Mouse (Mus musculus): ENCODE measurements around the gene Cd59a.
A peak's percentile ranks its signal among the peaks of the same experiment; 100 is the strongest.
"Not testable (repeated sequence)": the region's sequence is repeated elsewhere in the genome, so short reads cannot be mapped to it uniquely, and the experiment has no call there.

The Cd59a gene

DNA sequence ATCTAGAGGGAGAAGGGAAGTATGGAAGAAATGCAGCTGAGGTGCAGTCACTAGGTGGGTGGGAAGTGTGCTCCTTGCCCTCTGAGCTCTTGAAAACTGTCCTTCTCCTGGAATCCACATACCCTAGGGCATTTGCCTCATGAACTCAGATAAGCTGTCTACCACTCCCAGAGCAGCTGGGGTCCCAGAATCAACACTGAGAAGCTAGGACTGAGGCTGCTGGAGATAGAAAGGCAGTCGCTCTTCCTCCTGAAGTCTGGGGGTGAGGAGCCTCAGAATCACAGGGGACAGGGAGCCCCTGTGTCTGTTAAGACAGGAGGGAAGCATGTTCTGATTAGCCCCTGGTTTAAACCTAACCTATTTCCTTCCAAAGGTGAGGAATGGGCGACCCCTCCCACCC, 13.9 kb downstream of the Cd59a start:
- DNase-seq: no peak

DNA sequence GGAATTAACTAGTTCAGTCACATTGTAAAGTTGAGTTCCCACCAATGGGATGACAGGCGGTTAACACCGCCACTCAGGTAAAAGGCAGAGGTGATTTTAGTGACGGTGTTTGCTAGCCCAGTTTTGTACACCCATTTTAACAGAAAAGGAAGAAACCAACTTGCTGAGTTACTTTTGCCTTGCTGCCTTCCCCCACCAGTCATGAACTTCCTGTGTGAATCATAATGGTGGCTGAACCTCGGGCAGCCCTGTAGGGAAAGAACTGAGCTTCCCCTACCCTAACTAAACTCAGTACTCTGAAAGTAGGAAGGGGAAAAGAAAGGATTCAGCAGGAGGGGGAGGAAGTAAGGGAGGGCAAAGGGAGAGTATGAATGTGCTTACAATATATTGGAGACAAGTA, 14.4 kb downstream of the Cd59a start:
- DNase-seq: no peak

DNA sequence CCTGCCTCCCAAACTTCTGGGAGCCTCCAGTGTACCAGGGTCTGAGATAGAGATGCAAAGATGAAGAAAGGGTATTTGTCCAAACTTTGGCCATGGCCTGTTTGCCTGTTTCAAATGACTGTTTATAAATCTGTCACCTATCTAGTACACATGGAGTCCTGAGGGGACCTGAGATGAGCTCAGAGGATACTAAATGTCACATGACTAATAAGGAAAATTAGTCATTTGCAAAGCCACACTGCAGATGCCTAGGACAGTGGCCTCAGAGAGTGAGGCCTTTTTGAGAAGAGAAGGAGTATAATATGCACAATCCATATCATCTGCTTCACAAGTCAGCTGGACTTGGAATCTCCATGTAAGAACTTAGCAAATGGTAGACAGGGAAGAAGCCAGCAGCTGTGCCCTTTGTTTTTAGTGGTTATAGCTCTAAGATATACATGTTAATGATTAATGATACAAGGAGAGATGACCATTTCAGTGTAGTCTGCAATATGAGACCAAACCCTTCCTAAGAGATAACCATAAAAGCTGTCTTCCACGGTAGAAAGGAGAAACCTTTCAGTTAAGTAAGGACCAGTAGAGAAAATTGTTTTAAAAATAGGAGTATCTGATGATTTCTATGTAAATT, 15.7 kb downstream of the Cd59a start:
- DNase-seq: not testable (repeated sequence)

DNA sequence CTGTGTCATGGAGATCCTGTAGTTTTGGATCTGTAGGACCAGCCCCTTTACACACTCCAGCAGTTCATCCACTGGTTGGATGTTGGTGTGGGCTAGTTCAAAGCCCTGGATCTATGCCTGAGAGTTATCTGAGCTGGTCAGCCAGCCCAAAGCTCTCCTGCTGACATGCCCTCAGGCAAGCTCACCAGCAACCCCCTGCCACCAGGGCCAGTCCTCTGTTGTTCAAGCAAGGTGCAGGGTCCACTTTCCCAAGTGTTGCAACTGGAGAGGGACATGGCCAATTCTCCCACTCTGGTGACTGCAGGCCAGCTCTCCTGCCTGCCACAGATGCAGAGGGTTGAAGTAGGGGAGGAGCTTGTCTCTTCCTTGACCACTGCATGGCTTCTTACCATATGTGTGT, 18.0 kb downstream of the Cd59a start:
- DNase-seq: not testable (repeated sequence)

DNA sequence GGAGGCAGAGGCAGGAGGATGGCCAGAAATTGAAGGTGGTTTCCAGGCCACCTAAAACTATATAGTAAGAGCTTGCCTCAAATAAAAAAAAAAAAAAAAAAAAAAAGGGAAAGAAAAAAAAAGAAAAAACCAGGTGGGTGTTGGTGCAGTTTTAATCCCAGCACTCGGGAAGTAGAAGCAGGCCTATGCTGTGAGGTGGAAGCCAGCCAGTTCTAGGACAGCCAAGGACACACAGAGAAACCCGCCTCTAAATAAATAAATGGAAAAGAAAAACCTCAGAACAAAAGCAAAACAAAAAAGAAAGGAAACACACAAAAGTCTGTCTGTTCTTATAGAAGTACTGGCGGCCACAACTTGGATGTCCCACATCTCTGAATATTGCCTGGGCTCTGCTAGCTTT, 19.3 kb downstream of the Cd59a start:
- DNase-seq: no peak

DNA sequence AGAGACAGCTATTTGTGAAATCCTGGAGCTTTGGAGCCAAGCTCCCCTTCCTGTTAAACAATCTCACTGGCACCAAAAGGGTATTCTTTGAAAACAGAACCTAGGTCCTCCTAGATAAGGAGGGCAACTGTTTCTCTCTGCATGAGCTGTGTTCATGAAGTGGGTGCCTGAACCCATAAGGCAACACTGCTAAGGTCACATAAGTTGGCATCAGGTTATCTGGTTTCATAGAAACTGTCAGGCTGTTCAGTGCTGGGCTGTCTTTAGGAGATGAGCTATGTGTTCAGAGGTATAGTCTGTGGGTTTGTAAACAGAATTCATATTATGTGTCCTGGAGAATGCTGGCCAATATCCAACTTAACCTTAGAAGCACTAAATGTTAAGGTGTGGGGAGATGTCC, 21.6 kb downstream of the Cd59a start:
- DNase-seq: not testable (repeated sequence)

DNA sequence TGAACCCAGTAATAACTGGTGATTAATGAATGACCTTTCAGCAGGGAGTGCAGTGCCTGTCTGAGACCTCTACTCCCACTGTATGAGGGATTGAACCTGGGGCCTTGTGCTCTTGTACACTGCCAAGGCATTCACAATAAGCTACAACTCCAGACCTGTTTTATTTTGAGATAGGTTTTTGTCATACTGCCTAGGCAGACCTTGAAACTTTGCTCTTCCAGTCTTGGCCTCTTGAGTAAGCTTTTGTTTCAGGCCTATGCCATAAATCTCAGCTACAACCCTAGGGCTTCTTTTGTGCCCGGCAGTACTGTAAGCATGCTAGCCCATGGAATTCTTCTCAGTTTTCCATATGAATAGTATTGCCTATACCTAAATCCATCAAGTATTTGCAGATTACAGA, 23.5 kb downstream of the Cd59a start:
- no peak for DNase-seq

DNA sequence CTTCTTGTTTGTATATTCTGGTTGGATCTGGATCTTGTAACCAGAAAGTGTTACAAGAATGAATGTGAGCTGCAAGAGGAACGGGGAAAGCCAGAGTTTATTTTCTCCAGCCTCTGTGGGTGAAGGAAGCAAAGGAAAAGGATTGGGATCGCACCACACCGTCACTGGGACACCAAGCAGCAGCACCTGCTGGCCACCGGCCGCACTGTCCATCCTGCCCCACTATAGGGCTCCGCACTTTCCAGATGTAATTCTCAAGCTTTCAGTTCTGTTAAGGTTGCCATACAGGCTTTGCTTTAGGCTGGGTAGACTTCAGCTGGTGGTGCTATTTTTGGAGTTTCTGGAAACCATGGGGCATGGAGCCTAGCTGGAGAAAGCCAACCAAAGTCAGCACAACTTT, 24.7 kb downstream of the Cd59a start:
- no peak for DNase-seq

DNA sequence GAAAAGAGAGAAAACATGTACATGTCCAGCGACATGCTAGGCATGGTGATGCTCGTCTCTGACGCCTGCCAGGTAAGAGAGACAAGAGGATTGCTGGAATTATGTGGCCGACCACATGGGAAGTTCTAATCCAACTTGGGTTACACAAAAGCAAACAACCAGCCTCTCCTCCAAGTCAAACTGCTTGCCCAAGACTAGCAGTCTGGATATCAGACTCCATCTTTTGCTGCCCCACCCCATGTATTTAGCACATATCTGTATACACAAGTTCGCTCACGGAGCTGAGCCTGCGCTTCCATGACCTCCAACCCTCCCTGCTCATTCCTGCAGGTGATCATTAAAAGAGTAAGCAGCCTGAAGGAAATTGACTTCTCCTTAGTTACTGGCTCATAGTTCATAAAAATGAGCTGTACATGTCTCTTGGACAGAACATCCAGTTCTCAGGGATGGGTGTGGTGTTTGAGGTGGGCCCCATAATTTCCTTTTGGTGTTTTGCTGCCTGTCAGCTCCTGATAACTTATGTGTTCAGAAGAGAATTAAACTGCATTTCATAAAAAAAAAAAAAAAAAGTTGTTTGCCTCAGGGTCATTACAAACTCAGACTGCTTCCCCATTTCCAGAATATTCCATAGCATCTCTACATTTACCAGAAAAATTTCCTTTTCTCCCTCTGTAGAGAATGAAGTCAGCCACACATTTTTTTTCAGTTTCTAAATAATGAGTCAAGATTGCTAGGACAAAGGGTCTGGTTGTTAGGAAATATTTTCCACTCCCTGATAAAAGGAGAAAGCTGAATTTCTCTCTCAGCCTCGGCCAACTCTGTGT, 26.3 kb downstream of the Cd59a start:
- no peak for DNase-seq

DNA sequence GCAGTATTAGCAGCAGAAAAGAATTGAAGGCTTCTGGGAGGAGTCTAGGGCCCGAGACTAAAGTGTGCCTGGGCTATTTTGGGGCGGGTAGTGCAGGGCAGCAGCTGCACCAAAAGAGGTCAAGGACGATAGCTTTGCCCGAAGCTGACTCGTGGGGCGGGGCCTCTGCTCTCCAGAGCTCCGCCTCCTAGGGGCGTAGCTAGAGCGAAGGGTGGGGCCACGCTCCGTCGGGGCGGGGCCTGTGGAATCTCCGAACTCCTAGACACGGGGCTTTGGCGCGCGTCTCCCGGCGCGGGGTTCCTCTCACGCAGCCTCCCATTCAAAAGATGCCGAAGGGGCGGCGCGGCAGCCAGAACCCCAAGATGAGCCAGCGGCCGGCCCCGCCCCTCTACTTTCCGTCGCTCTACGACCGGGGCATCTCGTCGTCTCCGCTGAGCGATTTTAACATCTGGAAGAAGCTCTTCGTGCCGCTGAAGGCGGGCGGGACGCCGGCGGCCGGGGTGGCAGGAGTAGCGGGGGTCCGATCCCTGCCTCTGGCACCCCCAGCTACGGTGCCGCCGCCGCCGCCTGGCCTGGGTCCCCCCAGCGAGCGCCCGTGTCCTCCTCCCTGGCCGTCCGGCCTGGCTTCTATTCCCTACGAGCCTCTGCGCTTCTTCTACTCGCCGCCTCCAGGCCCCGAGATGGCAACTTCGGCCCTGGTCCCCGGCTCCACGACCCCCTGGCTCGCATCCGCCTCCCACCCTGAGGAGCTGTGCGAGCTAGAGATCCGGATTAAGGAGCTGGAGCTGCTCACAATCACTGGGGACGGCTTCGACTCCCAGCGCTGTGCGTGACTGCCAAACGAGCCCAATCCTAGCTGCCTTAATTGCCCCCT, 27.1 kb downstream of the Cd59a start, which contains the start of gene A930018P22Rik:
A930018P22Rik (plus strand) TSS at position 265 of the 874 bp plus-strand sequence.
- DNase-seq: peak; percentile 90

DNA sequence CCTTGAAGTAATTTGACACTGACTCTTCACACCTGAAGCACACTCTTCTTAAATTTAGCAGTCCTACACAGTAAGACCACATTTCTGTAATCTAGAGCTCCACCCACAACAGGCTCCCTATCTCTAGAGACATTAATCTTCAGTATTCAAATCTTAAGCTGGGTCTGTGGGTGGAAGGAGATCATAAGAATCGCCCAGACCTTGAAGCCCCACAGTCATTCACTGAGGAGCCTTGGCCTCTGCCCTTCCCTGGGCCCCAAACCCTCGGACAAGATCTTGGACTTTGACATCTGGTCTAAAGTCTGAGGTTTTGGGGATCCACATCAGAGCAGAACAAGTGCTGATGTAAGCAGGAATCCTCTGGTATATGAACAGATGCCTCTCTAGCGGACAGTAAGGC, 27.9 kb downstream of the Cd59a start:
- DNase-seq: no peak

DNA sequence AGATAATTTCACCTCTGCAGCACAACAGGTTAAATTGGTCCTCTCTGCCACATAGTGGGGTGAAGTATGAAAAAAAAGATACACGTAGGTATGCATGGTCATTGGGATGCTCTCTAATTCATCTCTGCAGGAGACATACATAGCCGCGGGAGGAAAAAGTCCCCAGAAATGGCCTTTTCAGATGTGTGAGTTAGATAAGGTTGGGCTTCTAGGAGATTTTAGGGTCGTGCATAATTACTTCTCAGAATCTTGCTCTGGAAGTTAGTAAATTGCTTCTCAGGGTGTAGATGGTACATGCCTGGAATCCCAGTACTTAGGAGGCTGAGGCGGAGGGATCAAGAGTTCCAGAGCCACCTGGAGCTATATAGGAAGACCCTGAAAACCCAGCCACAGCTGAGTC, 28.5 kb downstream of the Cd59a start:
- DNase-seq: no peak

DNA sequence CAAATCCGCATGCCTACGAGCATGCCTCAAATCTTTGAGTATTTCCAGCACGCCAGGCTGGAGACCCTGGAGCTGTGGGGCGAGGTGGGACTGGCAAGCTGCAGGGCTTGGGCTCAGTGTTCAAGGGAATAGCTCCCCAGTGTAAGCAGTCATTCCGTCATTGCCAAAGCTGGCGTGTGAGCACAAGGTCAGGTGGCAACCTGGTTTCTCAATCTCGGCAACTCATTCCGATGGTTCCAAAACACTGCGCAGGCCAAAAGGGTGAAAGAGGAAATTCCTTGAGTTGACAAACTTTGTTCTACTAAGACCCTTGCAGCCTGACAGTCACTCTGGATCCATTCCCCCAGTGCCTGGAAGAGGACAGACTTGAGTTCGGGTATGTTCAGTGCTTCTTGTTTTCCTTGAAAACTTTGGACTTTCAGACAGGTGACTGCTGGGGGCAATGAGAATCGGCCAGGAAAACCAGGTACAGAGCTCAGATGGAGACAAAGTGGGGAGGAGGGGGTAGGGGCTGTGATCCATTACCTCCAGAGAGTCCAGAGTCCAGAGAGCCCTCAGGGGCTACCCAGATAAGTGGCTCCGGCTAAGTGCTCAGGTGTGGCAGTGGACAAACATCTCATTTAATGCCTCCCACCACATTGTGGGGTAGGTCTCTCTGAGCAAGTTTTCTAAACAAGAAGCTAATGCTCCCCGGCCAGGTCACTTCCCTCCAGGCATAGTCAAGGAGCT, 33.4 kb downstream of the Cd59a start:
- DNase-seq: no peak

DNA sequence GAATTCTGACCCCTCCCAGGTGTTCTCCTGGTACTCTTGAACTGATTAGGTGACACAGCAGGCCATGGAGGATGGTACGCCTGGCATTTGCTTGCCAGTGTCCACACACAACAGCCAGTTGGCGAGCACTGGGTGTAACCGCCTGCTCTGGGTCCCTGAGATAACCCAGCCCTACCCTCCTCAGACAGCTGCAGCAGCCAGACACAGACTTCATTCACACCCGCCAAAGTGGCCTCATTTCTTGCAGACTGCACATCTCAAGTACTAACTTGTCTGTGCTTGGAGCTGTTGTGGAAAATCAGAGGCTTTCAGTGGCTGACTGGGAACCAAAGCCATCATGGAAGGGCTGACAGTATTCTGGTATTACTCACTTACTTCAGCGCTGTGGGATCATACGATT, 34.6 kb downstream of the Cd59a start:
- DNase-seq: no peak

DNA sequence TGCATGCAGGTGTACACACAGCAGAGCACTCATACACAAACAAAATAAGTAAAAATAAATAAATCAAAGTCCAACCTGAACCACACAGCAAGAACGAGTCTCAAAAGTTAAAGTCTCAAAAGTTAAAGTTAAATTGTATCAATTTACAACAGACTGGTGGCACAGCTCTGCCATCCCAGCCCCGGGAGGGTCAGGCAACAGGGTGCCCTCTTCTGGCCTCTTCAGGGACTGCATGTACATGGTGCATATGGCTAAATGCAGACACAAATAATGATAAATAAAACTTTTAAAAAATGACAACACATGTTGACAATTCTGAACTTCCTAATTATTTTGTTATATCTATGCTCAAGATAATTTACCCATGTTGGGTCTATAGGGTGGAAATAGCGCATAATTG, 35.4 kb downstream of the Cd59a start:
- DNase-seq: no peak

DNA sequence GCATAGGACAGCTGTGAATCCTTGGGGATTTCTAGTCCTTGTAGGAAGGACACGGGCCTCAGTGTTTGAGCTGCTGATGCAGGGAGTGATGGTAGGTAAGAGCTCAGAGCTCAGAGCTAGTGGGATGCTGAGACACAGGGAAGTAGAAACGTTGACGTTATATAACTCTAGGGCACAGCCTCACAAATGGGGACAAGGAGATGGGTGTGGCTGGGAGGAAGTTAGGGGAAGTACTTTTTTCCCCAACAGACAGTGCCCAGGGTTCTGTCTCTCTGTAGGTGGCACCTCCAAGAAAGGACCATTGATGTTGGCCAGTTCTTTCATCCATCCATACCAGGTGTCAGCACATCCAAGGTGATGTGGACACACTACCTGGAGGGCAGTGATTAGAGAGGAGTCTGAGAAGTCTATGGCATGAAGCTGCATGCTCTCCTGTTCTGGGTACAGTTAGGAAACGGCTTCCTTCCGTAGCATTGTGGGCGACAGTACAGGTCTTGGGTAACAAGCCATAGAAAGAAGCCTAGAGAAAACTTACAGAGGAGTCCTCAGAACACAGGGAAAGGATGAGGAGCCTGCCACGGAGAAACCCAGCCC, 36.8 kb downstream of the Cd59a start:
- DNase-seq: no peak

DNA sequence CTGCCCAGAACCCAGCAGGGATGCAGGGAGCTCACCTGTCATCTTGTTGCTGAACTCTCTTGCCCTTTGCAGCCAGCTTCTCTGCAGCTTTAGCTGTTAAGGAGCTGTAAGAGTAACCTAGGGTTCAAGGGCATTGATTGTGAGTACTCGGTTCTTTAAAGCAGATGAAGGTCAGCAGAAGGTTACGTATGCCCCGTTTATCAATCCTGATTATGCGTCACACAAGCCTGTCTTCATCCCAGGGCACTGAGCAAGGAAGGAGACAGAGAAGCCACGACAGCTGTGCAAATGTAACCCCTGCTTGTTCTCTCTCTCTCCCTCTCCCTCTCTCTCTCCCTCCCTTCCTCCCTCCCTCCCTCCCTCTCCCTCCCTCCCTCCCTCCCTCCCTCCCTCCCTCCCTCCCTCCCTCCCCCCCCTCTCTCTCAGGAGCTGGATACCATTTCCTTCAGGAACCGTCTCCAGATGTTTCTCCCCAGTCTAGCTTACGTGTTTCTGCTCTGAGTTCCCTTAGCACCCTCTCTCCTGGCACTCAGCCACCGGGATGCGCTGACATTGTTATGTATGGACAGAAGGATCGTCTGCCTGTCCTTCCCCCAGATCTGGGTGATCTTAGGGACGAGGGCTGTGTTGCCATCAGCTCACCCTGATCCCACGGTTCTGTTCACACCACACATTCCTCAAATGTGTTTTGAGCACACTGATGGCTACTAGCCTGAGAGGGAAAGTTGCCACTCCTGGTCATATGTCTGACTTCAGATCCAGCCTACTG, 37.6 kb downstream of the Cd59a start:
- no peak for DNase-seq

DNA sequence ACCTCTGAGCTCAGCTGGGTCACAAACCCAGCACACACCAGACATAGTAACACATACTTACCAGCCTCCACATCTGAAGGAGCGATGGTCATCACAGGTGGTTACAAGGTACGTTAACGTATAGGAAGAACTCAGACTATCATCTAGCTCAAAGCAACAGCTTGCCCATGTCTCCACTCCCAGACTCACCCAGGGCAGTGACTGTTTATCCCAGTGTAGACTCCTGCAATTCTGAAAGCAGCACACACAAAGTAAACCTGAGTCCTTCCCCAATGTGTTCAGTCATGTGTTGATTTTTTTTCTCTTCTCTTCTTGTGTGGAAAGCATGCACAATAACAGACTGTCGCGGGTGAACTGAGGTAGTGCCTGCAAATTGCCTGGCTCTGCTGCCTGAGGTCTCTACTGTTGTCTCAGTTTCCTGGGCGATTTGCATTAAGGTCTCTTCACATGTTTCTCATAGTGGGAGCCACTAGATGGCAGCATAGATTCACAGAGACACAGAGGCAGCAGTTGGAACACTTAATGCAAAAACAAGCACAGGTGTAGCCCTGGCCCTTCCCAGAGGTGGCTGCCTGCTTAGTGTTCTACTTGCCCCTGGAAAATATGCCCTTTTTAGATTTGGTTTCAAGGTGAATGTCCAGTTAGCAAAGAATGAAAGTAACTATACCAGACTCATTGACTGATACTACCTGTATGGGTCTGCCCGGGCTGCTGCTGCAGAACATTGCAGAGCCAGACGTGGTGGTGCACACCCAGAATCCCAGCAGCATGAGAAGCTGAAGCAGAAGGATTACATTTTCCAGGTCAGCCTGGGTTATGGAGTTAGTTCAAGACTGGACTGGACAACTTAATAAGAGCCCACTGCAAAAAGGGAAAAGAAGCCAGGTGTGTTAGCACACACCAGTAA, 38.8 kb downstream of the Cd59a start:
- peak; percentile 80 for DNase-seq

DNA sequence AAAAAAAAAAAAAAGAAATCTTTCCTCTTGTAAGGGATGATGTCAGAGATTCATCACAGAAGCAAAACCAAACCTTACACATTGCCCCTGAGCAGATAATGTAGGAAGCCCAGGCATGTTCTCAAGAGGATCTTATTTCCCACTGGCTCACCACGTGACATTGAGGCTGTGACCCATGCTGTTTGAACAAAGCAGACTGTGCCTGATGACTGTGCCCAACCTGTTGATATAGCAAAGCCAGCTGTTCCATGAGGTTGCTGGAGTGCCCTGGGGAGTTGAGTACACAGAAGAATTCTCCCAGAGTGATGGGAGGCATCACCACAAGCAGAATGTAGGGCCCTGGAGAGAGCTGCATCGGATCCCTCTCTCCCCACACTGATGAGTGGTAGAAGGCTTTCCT, 40.3 kb downstream of the Cd59a start:
- DNase-seq: no peak

DNA sequence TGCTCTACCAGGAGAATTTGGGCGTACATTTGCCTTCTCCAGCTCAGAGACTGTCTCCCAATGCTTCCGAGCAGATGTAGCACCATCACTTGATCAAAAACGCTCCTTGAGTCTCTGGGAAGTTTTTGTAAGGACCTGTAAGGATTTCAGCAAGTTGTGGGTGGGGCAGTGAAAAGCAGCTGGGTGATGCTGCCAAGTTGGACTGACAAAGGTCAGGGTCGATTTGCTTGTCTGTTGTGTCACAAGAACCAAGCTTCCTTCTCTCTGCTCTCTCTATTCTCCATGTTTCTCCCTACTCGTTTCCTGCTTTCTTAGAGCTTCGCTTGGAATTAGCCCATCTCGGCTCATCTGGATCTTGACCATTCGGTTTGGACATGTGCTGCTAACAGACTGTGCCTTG, 46.5 kb downstream of the Cd59a start:
- DNase-seq: no peak

DNA sequence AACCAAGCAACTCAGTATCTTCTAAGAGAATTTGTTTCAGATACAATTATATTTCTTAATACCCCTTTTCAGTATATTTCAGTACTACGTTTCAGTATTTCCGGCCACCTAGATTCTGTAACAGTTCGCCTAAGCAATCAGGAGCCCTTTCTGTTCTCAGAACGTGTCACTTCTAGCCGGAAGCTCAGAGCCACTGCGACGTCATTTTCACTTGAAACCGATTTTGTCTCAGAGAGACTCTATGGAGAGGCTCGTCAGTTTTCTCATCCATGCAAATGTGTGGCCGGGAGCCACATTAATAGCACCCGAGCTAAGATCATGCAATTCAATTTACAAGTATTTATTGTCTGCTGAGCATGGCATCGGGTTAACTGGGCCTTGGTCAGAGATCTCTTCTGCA, 48.4 kb downstream of the Cd59a start:
- no peak for DNase-seq
